Mouse (Mus musculus) embryonic facial prominence, embryonic 11.5 days (tissue): Measurements from ENCODE around the gene Scnm1. TPM values are rescaled to one million over a fixed set of nuclear protein-coding genes. Genes with fewer than 3 reads are reported as not detected.
"Not testable (repeated sequence)": the region's sequence is repeated elsewhere in the genome, so short reads cannot be mapped to it uniquely, and the experiment has no call there.

ENCODE experiments used
- ATAC-seq: fragments of 200-750 bp; cut with Nextera tagmentation; replicated peaks from 2 replicates; pipeline ENCODE4 v1.8.0; 2017; ENCODE audit warnings: low read depth; ENCODE audit not compliant: insufficient number of reproducible peaks, low FRiP score, low TSS enrichment
- DNase-seq: peaks from one replicate; pipeline ENCODE4 v3.0.0-alpha.2; 2015; ENCODE audit warnings: low spot score
- H3K27ac ChIP-seq: fragments of 300-500 bp; sonication (generic); replicated peaks from 2 replicates; pipeline ENCODE4 v1.5.1; 2014; ENCODE audit warnings: mild to moderate bottlenecking, low read depth, low read length, control low read depth
- H3K27me3 ChIP-seq: fragments of 300-500 bp; sonication (generic); 2 replicates; pipeline ENCODE4 v1.6.1; 2014; ENCODE audit warnings: mild to moderate bottlenecking, low read length, moderate library complexity, mixed read lengths; ENCODE audit not compliant: control insufficient read depth, insufficient read depth
- H3K36me3 ChIP-seq: fragments of 300-500 bp; sonication (generic); replicated peaks from 2 replicates; pipeline ENCODE4 v1.6.1; 2014; ENCODE audit warnings: low read depth, mild to moderate bottlenecking, low read length, moderate library complexity, mixed read lengths; ENCODE audit not compliant: control insufficient read depth, insufficient read depth
- H3K4me1 ChIP-seq: fragments of 300-500 bp; sonication (generic); 2 replicates; pipeline ENCODE4 v1.6.1; 2014; ENCODE audit warnings: low read length, mixed read lengths; ENCODE audit not compliant: control insufficient read depth, insufficient read depth
- H3K4me2 ChIP-seq: fragments of 300-500 bp; sonication (generic); 2 replicates; pipeline ENCODE4 v1.6.1; 2014; ENCODE audit warnings: low read depth, mild to moderate bottlenecking, control low read depth, low read length, moderate library complexity
- H3K4me3 ChIP-seq: fragments of 300-500 bp; sonication (generic); 2 replicates; pipeline ENCODE4 v1.5.1; 2014; ENCODE audit warnings: low read depth, low read length, control low read depth
- H3K9ac ChIP-seq: fragments of 300-500 bp; sonication (generic); replicated peaks from 2 replicates; pipeline ENCODE4 v1.6.1; 2014; ENCODE audit warnings: mild to moderate bottlenecking, control low read depth, low read length
- H3K9me3 ChIP-seq: fragments of 300-500 bp; sonication (generic); replicated peaks from 2 replicates; pipeline ENCODE4 v1.6.1; 2016; ENCODE audit warnings: mild to moderate bottlenecking, low read length, inconsistent platforms, mixed read lengths; ENCODE audit not compliant: control insufficient read depth
- WGBS: fragments of 180-500 bp; shearing (Covaris S2); extraction: QIAGEN DNeasy Blood & Tissue Kit; methylation state at CpG from one replicate; pipeline ENCODE4 v1.1.7; 2014; 5-methylcytosine and 5-hydroxymethylcytosine counted together
- polyA plus RNA-seq: library from polyadenylated mRNA; unstranded; fragments of >200 nt; fragmentation: Nextera tagmentation; extraction: Ambion mirVana; gene quantifications from 2 replicates; pipeline ENCODE4 v1.2.1, GENCODE M21; 2014

Gene Scnm1
- polyA plus RNA-seq, 1 experiment from 2014 or later, result 71.8 TPM

DNA sequence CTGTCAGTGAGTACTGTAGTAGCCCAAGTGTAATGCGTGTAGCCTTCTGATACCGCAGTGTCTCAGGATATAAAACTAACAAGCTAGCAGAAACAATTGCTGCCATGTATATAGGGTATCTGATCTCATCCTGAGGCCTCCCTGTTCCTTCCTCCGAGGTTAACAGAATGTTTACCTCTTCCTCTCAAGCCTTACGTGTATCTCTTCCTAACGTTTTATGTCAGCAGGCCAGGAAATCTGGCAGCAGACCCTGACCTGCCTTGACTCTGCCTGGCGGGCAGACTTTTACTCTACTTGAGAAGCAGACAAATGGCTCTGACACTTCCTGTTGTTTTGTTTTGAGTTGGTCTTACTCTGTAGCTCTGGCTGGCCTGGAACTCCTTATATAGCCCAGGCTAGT, 12.2 kb downstream of the Scnm1 start:
- 73% methylated on average over 6 of the region's 6 CpGs for WGBS
- no peak overlapping the region for H3K4me3 ChIP-seq
- H3K36me3 ChIP-seq, result peaks cover 7% of the 10 kb centered on the region
- H3K27ac ChIP-seq, result no peak overlapping the region
- H3K9me3 ChIP-seq, result no peaks in the 10 kb centered on the region
- no peak overlapping the region for H3K4me2 ChIP-seq
- no peaks in the 10 kb centered on the region for H3K4me1 ChIP-seq
- no peak overlapping the region for H3K9ac ChIP-seq
- DNase-seq (no peak), ATAC-seq (no peak)
- H3K27me3 ChIP-seq, result no peaks in the 10 kb centered on the region

DNA sequence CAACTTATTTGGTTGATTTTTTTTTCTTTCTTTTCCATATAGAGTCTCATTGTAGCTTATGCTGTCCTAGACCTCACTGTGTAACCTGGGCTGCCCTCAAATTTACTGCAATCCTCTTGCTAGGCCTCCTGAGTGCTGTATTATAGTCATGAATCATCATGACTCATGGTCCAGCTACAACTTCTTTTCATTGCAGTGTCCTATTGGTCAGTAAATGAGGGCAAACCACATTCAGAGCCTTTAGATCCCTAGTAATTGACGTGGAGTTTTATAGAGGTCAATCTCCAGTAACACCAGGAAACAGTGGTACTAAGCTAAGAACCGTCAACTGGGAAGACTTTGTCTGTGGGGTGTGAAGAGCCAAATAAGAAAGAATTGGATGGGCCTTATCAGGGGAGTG, 16.1 kb downstream of the Scnm1 start:
- Histone ChIP-seq H3K27me3 (no peaks in the 10 kb centered on the region), H3K4me3 (no peak overlapping the region), H3K27ac (no peak overlapping the region), H3K4me2 (no peak overlapping the region), H3K4me1 (no peaks in the 10 kb centered on the region), H3K9me3 (no peaks in the 10 kb centered on the region), H3K9ac (no peak overlapping the region), H3K36me3 (peaks cover 7% of the 10 kb centered on the region)
- 87% methylated on average over 2 of the region's 2 CpGs for WGBS
- ATAC-seq (no peak), DNase-seq (no peak)

DNA sequence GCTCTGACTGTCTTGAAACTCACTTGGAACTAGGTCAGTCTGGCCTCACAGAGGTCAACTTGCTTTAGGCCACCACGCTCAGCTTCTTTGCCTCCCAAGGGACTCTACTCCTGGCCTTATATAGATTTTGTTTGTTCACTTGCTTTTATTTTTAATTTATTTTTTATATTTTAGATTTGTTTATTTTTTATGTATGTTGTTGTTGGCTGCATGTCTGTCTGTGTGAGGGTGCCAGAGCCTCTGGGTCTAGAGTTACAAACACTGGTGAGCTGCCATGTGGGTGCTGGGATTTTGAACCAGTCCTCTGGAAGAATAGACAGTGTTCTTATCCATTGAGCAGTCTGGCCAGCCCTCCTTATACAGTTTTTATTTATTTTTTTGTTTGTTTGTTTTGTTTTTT, 21.1 kb downstream of the Scnm1 start:
- Histone ChIP-seq H3K4me2 (no peak overlapping the region), H3K4me3 (no peak overlapping the region), H3K36me3 (no peaks in the 10 kb centered on the region; the same call in 1 of the 2 replicates), H3K27me3 (no peaks in the 10 kb centered on the region), H3K27ac (no peak overlapping the region), H3K9ac (no peak overlapping the region), H3K4me1 (no peaks in the 10 kb centered on the region), H3K9me3 (no peaks in the 10 kb centered on the region)
- ATAC-seq, result no peak
- 84% methylated on average over 1 of the region's 1 CpGs for WGBS
- no peak for DNase-seq

DNA sequence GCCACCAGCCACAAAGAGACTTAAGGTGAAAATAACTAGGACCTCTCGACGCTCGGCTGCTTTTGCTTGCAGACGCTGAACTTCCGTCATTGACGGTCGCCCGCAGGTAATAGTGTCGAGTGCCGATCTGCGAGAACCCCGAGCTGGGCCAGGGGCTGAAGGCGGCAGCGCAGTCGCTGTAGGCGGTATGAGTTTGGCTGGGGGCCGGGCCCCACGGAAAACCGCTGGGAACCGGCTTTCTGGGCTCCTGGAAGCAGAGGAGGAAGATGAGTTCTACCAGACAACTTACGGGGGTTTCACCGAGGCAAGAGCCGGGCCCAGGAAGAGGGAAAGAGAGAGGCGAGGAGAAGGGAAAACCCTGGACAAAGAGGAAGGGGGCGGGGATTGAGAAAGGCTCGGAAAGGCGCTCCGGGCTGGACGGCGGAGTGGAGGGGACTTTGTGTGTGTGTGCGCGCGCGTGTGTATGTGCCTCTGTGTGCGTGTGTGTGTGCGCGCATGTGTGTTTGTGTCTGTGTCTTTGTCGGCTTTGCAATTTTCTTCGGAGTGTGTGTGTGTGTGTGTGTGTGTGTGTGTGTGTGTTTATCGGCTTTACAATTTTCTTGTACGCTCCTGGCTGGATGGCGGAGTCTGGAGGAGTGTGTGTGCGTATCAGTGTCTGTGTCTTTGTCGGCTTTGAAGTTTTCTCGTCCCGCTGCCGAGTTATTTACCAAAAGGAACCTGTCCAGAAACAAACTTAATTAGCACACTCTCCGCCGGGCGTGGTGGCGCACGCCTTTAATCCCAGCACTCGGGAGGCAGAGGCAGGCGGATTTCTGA, 22.7 kb downstream of the Scnm1 start, which contains the start of gene Vps72:
Vps72 (plus strand) TSS at position 112 of the 816 bp plus-strand sequence.
- Histone ChIP-seq H3K9me3 (no peaks in the 10 kb centered on the region), H3K4me3 (peak within 1 kb of the TSS; percentile 58), H3K9ac (peak within 1 kb of the TSS; percentile 78), H3K36me3 (no peaks in the 10 kb centered on the region; the same call in 1 of the 2 replicates), H3K27me3 (no peaks in the 10 kb centered on the region), H3K27ac (peak within 1 kb of the TSS; percentile 74), H3K4me2 (peak within 1 kb of the TSS; percentile 27), H3K4me1 (no peaks in the 10 kb centered on the region)
- peak; percentile 51 for ATAC-seq
- WGBS, result 1% methylated on average over 54 of the region's 54 CpGs
- peak; percentile 94 for DNase-seq

DNA sequence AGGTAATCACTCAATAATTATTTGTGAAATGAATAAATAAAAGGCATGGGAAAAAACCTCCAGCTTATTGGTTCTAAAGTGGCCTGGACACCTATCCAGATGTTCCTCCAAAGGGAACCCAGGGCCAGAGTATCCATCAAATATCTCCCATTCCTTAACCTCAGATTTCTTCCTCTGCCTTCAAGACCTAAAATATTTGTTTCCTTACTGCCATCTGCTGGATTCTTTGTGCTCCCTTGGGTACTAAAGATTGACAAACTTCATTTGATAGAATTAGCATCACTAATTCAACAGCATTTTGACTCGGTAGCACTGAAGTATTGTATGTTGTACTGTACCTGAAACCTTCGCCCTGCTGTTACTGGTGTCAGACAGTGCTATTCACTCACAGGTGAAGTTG, 25.9 kb downstream of the Scnm1 start:
- Histone ChIP-seq H3K4me3 (no peak overlapping the region), H3K4me1 (no peaks in the 10 kb centered on the region), H3K27me3 (no peaks in the 10 kb centered on the region), H3K4me2 (no peak overlapping the region), H3K9ac (no peak overlapping the region), H3K9me3 (no peaks in the 10 kb centered on the region), H3K36me3 (no peaks in the 10 kb centered on the region), H3K27ac (no peak overlapping the region)
- DNase-seq (no peak), ATAC-seq (no peak)
- 65% methylated on average over 2 of the region's 2 CpGs for WGBS

DNA sequence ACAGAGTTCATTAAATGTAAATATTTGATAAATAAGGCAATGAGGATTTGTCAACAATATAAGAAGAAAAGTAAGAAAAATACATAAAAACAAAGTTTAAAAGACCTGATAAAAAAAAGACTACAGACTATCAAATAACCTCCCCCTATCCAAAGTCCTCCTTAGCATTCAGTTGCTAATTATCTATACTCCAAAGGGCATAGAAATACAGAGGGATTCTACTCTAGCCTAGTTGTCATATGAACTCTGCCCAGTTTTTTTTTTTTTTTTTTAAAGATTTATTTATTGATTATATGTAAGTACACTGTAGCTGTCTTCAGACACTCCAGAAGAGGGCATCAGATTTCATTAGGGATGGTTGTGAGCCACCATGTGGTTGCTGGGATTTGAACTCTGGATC, 26.5 kb downstream of the Scnm1 start:
- H3K4me3 ChIP-seq, result peak overlapping the region; percentile 88
- not testable (repeated sequence) for H3K4me2 ChIP-seq, H3K27me3 ChIP-seq, ATAC-seq, H3K9me3 ChIP-seq, H3K27ac ChIP-seq, DNase-seq, H3K4me1 ChIP-seq, H3K36me3 ChIP-seq, H3K9ac ChIP-seq

DNA sequence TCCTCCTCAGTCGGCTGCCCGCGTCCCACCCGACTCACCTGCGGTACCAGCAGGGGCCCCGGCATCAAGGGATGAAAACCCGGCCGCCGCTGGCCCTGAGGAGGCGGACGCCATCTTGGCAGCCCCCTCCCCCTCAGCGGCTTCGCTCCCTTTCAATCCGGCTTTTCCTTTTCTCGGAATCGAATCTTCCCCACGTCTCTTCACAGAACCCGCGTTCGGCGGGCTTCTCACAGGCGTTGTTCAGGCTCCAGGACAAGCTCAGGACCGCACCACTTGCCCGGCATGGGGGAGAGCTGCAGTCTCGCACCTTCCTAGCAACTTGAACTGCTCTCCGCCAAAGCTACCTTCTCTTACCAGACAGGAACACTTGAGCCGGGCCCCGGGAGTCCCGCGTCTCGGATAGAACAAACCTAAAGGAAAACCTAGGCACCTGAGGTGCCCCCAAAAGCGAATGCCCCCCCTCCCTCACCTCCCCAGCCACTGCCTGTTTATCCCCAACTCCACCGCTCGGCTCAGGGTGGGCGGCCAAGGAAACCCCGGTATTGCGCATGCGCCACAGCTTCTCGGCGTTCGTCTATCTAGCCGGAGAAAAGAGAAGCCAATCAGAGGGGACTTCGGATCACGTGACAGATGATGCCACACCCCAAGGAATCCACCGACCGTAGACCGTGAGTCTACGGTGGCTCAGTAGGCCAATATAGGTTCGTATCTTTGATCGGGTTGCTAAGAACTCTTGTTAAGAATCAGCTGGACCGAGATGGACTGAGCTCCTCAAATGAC, 27.3 kb downstream of the Scnm1 start, which contains the start of gene Pip5k1a:
Pip5k1a (minus strand) TSS at position 593 of the 780 bp plus-strand sequence.
- ATAC-seq (peak; percentile 84), DNase-seq (peak; percentile 99)
- H3K36me3 ChIP-seq, result no peaks in the 10 kb centered on the region
- no peaks in the 10 kb centered on the region for H3K9me3 ChIP-seq
- H3K4me3 ChIP-seq, result peak within 1 kb of the TSS; percentile 88
- no peaks in the 10 kb centered on the region for H3K4me1 ChIP-seq
- peak within 1 kb of the TSS; percentile 42 for H3K27ac ChIP-seq
- WGBS, result under 1% methylated on average over 51 of the region's 51 CpGs
- peak within 1 kb of the TSS; percentile 50 for H3K4me2 ChIP-seq
- H3K9ac ChIP-seq, result peak within 1 kb of the TSS; percentile 87
- no peaks in the 10 kb centered on the region for H3K27me3 ChIP-seq
